Mouse (Mus musculus) c-Kit-negative CD71-positive TER-119-positive erythroid progenitor cells, embryonic 14.5 days (primary cell): ENCODE data around the gene Nop2.

Source experiments
- DNase-seq: peaks from one replicate; pipeline ENCODE4 v3.0.0-alpha.2; 2013; ENCODE audit warnings: low read depth, low spot score

The Nop2 gene

DNA sequence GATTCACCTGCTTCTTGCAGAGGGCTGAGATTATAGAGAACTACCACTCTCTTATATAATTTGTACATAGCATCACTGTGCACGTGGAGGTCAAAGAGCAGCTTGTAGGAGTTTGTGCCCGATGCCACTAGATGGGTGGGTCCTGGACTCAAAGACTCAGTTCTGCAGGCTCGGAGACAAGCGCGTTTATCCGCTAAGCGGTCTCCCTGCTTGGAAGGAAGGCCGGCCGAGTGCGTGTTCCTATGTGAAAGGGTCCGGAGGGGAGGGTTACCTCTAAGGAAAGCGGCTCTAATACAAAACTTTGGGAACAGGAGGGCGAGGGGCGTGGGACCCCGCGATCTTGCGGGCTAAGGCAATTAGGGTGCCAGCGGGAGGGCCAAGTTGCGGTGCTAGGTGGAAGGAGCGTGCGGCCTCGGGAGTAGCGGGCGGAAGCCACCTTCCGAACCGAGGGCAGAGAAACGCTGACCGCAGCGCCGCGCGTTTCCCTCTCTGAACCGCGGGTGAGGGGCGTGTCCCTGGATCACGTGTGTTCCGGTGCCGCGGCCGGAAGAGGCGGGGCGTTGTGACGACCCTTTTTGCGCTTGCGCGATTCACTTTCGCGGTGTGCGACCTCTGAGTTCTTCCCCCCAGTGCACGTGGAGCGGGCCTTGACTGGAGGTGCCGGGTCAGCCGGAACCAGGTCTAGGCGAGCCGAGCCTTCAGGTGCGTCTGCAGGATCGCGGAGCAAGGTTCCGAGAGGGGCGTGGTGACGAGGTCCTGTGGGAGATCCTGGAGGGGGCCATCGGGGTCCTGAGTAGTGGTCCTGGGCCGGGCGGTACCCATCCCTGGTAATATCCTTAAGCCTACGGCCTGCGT, at the start of gene Nop2:
TSS of gene Nop2 (plus strand) at position 608 of the 855 bp plus-strand sequence.
- peak; percentile 84 for DNase-seq

DNA sequence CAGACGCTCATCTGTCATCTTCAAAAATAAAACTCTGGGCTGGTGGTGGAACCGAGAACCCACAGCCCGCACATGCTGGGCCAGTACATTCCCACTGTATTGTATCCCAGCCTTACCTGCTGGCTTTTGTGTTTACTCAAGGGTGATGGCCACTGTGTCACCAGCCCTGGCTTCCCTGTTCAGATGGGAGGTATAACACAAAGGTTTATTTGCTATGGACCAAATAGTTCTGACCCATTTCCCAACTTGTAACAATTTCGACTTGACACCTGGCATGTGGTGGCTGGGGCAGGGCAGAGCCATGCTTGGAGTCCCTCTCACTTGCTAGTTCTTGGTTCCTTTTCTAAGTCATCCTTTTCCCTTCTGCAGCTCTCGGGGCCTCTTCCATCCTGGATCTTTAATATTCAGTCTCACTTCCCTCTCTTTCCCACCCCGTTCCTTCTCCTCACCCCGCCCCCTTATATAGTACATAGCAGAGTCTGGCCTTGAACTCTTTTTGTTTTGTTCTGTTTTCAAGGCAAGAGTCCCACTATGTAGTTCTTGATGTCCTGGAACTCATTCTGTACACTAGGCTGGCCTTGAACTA, 48.8 kb upstream of the Nop2 start:
- DNase-seq, result no peak

DNA sequence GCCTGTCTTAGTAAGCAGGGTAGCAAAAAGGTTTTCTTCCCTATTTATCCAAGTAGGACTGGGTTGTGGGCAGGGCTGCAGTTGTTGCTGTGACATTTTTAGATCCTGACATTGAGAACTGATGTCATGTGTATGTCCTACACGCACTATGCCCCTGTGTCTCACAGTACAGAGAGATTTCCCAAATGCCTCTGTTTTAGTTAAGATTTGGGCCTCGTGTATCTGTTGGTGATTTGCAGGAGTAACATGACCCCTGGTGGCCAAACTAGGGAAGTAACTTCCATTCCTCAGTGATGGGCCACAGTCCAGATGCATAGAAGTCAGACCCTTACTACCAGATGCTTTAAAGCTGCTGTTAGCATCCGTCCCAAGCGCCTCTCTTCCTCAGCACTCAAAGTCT, 47.3 kb upstream of the Nop2 start:
- DNase-seq, result no peak

DNA sequence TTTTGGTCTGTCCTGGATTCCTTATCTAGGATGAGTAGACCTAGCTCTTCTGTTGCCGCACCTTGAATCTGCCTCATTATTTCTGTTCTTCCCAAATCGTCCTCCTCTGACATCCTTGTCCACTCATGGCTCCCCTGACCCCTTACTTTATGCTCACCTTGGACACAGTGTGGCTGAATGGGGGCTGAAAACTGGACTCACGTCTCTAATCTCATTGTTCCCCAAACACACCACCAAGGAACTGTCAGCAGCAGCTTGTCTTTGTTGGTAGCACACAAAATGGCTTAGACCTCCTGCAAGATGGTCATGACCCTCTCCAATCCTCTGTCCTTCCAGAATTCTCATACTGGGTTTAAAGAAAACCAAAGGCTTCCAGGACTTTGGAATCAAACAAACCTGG, 43.8 kb upstream of the Nop2 start:
- no peak for DNase-seq

DNA sequence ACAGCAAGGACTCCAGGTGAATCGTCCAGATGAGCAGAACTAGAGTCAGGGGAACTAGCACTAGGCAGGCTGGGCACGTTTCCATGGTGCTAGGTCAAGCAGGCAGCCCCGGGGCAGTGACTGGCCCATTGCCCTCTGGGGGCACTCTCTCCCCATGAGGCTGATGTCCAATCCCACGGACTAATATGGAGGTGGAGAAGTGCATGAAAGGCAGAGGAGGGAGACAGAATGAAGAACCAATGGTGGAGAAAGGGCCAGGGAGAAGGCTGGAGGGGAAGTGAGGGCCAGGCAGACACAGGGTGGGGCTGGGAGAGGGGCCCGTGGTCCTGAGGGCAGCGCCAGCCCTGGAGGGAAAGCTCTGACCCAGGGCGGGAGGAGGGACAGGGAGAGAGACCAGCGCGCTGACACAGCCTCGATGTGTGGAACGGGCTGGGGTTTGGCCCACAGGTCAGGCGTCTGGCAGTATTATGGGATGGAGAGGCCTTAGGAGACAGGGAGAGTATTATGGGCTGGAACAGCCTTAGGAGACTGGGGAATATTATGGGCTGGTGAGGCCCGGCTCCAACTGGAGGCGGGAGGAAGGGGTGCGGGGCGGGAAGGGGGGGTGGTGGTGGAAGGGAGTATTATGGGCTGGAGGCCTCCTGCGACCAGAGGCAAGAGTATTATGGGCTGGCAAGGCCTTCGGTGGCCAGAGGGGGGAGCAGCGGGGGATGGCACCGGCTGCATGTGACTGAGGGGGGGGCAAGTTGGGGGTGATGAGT, 43.0 kb upstream of the Nop2 start:
- no peak for DNase-seq

DNA sequence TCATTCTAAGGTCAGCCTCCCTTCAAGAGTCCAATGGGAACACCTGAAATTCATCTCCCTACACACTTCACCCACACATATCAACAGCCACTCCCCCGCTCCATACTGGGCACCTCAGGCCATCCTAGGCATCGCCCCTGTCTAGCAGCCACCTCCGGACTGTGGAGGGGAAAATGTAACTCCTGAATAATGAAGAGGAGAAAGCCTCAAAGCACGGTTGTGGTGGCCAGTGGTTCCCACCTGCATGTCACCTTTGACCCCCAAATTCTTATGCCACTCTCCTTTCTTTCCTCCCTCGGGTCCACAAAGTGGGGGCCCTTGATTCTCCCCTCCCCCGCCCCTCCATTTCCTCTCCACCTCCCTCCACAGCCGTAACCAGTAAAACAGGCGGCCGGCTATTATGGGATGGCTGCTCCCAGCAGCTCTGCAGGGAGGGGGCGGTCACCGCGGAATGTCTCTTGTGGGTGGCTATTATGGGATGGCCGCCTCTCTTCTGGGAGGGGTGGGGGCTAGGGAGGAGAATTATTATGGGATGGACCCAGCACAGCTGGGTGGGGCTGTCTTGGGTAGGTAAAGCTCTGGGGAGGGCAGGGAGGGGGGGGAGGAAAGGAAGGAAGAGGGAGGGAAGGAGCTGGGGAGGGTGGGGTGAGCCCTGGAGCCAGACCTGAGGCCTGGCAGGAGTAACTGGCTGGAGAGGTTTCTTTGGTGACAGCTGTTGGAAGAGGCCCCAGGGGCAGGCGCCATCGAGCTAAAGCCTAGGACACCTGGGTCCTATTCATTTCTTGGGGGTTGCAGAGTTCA, 42.0 kb upstream of the Nop2 start:
- no peak for DNase-seq

DNA sequence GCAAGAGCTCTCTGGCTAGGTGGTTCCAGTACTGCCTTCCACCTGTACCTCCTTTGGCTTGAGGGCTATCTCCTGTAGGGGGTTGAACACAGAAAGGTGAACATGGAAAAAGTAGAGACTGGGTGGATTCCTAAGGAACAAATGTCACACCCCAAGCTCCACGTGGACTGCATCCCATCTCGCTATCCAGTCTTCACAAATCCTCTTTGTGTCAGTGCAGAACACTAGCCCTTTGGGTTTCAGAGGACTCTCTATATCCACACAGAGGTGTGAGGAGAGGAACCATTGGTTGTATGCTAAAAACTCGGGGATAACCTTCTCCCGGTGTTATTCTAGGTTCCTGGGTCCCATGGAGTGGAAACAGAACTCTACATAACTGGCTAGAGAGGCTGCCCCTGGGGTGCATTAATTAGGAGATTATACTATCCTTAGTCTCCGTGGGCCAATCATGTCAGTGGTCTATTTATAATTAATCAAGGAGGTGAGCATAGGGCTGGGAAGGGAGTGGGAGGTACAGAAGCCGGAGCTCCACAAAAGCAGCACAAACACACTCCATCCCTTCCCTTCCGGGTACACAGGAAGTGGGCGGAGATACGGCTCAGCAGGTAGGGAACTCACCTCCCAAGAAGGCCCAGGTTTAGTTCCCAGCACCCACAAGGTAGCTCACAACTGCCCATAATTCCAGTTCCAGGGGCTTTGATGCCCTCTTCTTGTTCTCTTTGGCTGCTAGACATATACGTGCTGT, 41.2 kb upstream of the Nop2 start:
- DNase-seq, result no peak

DNA sequence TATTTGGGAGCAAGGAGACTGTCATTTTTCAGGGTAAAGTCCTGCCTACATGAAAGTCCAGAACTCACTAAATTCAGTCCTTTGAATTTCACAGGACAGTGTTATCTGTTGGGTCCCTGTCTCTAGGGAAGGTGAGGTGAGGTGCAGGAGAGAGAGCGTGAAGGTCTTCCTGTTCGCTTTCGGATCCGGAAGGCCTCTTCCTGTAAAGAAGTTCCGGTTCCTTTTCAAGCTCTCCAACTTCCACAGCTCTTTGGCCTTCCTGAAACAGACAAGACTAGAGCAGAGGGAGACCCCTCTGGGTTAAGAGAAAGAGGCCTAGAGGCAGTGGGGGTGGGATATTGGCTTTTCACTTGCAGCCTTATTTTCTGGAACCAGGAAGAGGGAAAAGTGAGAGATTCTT, 39.3 kb upstream of the Nop2 start:
- no peak for DNase-seq

DNA sequence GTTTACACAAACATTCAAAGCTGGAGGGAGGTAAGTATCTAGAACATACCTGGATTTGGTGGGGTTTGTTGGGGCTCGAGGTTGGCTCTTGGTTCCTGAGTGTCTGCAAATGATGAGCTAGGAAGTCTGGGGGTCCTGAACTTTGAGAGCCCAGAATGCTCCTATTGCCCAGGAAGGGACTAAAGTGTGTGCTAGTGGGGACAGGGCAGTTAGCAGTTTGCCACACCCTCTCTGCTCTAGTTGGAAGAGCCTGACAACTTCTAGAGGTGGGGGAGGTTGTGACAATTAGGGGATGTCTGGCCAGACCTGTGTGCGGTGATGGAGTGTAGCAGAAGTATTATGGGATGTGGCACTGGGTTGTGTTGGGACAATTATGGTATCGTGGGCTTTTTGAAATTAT, 36.9 kb upstream of the Nop2 start:
- no peak for DNase-seq

DNA sequence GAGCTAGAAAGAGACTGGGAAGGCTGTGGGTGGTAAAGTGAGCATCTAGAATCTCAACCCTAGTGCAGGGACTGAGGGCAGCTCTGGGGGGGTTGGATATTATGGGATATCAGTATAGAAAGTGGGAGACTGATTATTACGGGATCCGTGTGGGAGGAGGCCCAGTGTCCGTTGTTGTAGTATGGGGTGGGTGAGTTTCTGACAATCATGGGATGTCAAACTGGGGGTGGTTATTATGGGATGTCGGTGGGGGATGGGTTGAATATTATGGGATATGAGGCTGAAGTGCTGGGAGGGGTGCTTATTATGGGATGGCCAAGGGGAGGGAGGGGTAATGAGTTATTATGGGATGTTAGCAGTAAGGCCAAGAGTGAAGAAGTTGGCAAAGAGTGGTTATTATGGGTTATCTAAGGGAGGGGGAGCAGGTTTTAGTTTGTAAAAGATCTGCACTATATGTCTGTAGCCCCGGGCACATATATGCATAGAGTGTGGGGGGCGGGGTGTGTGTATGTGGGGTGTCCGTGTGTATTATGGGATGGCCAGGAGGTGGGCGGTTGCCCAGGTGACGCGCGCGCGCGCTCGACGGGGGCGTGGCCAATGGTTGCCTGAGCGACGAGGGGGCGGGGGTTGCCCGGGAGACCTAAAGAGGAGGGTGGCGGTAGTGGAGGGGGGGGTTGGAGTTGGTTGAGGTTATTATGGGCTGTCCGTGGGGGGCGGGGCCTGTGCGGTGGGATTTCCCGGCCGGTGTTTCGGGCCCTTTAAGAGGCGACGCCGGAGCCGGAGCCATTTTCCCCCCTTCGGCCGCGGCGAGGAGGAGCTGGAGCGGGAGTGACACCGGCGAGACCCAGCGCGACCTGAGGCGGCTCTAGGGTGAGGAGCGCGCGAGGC, 36.1 kb upstream of the Nop2 start, which contains the start of gene Chd4:
TSS of gene Chd4 (plus strand) at position 591 of the 888 bp plus-strand sequence.
- DNase-seq, result peak; percentile 72

DNA sequence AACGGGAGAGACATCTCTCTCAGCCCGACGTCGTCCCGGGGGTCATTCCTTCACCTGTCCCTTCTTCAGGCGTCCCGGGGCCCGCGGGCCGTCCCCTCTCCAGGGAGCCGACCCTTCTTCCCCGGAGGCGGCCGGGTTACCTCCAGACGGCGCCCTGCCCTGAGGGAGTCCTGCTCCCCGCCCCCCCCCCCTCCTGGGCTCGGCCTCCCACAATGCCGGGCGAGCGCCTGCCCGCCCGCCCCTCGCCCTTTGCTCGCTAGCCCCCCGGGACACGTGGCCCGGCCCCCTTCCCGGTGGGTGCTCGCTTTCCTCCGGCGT, 35.5 kb upstream of the Nop2 start:
- no peak for DNase-seq

DNA sequence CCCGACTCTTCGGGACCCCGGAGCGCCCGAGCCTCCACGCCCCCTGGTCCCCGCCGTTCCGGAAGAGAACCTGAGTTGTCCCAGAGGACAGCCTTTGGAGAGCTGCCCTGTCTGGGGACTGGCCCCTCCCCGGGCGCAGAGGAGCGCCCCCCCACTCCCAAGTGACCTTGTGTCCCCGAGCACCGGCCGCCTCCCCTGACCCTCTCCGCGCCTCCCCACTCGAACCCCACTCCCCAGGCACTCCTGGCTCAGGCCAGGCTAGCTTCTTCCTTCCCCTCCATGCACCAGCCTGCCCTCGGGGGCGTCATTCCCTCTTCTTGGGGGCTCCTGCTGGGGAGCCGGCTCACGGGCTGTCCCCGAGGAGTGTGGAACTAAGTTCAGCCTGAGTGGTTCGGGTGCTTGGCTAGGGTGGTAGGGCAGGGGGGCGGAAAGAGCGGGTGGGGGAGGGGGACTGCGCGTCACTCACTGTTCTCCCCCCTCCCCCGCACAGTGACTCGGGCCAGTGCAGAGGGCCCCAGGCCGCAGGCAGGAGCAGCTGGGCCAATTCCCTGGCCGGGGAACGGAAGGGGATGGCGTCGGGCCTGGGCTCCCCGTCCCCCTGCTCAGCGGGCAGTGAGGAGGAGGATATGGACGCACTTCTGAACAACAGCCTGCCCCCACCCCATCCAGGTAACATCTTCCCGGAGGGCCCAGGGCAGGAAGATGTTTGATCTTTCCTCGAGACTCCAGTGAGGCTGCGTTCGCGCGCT, 34.9 kb upstream of the Nop2 start:
- no peak for DNase-seq

DNA sequence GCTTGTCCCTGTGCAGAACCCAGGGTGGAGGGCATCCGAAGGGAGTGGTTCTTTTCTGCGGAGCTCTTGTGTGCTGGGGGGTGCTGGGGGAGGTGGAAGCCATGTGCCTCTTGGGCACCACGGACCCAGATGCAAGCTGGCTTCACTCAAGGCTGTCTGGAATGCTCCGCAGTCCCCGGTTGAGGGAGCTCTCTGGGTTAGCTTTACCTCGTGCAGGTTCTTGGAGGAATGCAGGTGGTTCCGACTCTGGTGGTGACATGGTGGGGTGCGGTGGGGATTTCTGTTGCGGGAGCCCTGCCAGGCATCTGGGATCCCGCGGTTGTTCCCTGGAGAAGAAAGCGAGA, 34.4 kb upstream of the Nop2 start:
- DNase-seq, result no peak

DNA sequence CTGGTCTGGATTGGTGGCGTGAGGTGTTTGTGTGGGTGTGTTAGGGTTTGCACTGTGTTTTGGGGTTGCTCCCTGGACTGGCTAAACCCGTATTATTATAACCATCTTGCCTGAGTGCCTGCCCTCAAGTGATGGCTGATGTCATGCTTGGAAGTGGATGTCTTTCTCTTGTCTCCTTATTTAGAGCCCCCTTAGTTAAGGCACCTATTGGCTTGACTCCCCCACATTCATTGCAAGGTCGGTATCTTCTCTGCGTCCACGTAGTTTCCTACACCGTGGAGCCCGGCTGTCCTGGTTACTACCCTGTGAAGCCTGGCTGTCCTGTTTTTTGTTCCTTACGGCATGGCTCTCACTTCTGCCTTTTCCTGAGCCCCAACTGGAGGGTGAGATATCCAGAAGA, 33.8 kb upstream of the Nop2 start:
- no peak for DNase-seq

DNA sequence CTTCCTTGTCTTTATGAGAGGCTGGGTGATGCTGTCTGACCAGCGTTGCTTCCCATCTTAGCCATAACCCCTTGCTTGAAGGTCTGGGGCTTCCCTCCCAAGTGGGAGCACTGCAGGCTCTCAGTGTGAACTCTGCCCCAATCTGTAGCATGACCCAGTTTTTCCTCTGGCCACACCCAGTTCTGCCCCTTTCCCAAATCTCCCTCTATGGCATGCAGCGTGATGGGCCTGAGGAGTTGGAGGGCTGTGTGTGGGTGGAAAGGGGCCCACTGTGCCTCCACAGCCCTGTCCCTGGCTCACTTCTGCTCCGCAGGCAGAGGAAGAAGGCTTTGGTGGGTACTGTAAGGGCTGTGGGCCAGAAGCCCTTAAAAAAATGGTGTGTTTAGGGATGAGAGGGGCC, 33.2 kb upstream of the Nop2 start:
- DNase-seq, result no peak

DNA sequence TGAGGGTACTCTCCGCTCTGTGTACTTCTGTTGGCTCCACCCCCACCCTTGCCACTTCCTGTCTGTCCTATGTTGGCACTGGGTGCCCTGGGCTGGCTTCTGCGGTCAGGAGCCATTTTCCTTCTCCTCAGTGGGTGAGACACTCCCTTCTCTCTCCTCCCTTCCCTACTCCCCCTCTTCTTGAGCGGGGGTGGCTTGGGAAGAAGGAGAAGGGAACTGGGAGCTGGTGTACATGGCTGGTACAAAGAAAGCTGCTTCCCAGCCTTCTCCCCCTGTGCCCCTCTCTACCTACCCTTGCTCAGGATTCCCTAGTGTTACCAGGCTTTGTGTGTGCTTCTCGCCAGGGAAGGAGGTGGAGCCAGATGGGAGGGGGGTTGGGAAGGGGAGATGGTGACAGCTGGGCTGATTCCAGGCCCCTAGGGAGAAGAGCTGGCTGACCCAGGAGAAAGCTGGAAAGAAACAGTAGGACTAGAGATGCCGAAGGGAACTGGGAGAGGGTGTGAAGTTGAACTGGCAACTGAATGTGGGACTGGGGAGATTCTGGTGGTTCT, 32.2 kb upstream of the Nop2 start:
- DNase-seq, result no peak

DNA sequence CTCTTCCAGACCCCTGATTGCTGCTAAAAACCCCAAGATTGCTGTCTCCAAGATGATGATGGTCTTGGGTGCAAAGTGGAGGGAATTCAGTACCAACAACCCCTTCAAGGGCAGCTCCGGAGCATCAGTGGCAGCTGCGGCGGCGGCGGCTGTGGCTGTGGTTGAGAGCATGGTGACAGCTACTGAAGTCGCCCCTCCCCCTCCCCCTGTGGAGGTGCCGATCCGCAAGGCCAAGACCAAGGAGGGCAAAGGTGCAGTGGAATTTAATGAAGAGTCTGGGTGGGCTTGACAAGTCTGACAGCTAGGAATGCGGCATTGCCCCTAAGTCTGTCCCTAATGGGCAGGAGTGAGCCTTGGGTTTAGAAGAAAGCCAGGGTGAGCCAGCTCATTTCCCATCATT, 30.3 kb upstream of the Nop2 start:
- DNase-seq, result no peak

DNA sequence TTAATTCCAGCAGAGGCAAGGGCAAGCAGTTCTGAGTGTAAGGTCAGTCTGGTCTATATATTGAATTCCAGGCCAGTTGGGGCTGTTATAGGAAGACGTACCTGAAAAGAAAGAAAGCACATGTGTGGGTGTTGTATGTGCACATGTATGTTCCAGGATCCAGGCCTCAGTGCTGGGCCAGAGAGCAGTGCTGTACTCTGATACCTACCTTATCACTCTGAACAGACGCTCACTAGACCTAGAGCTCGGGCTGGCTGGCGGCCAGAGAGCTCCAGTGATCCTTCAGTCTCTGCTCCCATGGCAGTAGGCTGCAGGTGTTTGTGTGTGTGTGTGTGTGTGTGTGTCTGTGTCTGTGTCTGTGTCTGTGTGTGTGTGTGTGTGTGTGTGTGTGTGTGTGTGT, 27.5 kb upstream of the Nop2 start:
- DNase-seq, result peak; percentile 86

DNA sequence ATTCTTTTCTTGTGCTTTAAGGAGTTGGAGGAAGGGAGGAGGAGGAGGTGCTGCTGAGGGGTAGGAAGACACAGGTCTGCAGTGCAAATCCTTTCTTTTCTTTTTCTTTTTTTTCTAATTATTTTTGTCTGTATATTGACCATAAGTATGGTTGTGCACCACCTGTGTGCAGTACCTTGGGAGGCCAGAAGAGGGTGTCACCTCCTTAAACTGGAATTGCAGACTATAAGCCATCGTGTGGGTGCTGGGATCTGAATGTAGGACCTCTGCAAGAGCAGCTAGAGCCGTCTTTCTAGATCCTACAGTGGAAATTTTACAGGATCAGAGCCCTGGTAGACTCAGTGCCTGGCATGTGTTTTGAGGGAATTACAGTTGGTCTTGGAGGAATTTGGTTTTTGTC, 24.0 kb upstream of the Nop2 start:
- DNase-seq, result no peak
